Mouse (Mus musculus) E14TG2a.4 (cell line): Measurements from ENCODE around the gene Ror1.

ENCODE experiments used
- CTCF ChIP-seq: conservative IDR thresholded peaks from 2 replicates; pipeline ENCODE4 v1.5.1; 2014; ENCODE audit warnings: low read length
- NANOG ChIP-seq: IDR thresholded peaks from 2 replicates; pipeline ENCODE4 v1.6.1; 2014; ENCODE audit warnings: borderline replicate concordance, low read length, mixed read lengths

- TF ChIP-seq CTCF, result no peak
- no peak for TF ChIP-seq NANOG
Observed at GRCm38 (mm10) chr4:100376163-100376562, 280.6 kb downstream of the Ror1 start.
